Comparison of ENCODE assay signal across 10 mouse cellular contexts in genomic region chr1:96866002-96866401, GRCm38 (mm10).
"Had no signal": no experiment of that assay in that cellular context is flagged by ENCODE, and none has a peak within 500 bp of the region (broad histone marks: within the 10 kb centered on the region; RNA-seq: fewer than 3 reads in every experiment).

No protein-coding gene starts in this region.

- H3K27ac ChIP-seq: limb, embryonic 12.5 days; midbrain, embryonic 12.5 days had no signal

- ATAC-seq: intestine, postnatal 0 days; midbrain, embryonic 16.5 days had no signal

- H3K36me3 ChIP-seq: limb, embryonic 12.5 days; midbrain, embryonic 12.5 days had no signal

- H3K9ac ChIP-seq: limb, embryonic 12.5 days; midbrain, embryonic 12.5 days had no signal

- H3K4me1 ChIP-seq: limb, embryonic 12.5 days; midbrain, embryonic 12.5 days had no signal

- DNase-seq: kidney, adult 8-10 months; kidney, postnatal 25 days; lung, adult 18-20 months; right cerebral cortex, adult 18-20 months; right cerebral cortex, postnatal 25 days; thymus, postnatal 36 days had no signal

- H3K27me3 ChIP-seq: midbrain, embryonic 12.5 days had no signal

- H3K9me3 ChIP-seq: limb, embryonic 12.5 days; midbrain, embryonic 12.5 days had no signal

- H3K4me3 ChIP-seq: limb, embryonic 12.5 days; midbrain, embryonic 12.5 days had no signal

- H3K4me2 ChIP-seq: limb, embryonic 12.5 days; midbrain, embryonic 12.5 days had no signal
